Mouse (Mus musculus): ENCODE results near the gene Hist1h3h. TPM values are rescaled to one million over a fixed set of nuclear protein-coding genes. Genes with fewer than 3 reads are reported as not detected.
"Not testable (repeated sequence)": the region's sequence is repeated elsewhere in the genome, so short reads cannot be mapped to it uniquely, and the experiment has no call there.

Hist1h3h gene
- total RNA-seq (2021), result 100 to 1,000 TPM; 508 to 651 TPM
- long read RNA-seq, experiment 1, result 0 reads
- long read RNA-seq, experiment 2, result 0 reads

DNA sequence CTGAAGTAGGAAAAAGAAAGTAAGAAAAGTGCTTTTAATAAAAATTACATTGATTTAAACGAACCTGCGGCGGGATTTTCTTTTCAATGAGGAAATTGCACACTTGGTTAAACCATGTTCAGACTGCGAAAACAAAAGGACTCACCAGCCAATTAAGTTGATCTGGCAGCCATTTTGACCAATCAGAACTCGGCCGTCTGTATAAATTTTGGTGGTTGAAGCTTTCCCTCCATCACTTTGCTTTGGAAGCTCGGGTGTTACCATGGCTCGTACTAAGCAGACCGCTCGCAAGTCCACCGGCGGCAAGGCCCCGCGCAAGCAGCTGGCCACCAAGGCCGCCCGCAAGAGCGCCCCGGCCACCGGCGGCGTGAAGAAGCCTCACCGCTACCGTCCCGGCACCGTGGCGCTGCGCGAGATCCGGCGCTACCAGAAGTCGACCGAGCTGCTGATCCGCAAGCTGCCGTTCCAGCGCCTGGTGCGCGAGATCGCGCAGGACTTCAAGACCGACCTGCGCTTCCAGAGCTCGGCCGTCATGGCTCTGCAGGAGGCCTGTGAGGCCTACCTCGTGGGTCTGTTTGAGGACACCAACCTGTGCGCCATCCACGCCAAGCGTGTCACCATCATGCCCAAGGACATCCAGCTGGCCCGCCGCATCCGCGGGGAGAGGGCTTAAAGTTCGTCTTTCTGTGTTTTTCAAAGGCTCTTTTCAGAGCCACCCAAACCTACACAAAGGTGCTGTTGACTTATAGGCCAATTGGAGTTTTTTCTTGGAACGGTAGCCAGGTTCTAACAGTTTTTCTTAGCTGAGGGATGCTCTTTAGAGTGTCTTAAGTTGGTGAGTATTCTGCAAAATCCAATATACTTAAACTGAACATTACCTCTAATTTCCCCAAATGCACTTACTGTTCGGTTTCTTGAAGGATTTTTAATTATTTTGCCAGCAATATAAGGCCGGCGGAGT lies at the start of gene Hist1h3h:
TSS of gene Hist1h3h (plus strand) at position 263 of the 961 bp plus-strand sequence.
- peak; percentile 41 to 80 for DNase-seq (ENCODE audit: low spot score in 2 of 2)

DNA sequence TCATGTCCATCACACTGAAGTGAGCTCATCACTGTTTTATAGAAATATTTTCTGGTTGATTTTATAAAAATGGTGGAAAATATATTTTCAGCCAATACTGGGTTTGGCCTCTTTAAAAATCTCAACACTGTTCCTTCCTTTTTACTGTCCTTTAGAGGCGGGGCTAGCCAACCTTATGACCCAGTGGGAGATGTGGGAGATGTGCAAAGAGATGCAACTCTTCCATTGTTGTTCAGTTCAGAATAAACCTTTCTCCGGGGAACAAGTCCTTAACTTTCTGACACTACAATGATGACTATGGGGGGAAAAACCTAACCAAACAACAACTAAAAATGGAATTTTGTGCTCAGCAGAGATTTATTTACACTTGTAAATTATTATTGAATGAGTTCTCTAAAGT lies 40.2 kb upstream of the Hist1h3h start, which contains the start of gene Olfr1360:
TSS of gene Olfr1360 (minus strand) at position 101 of the 400 bp plus-strand sequence.
- no peak for DNase-seq (ENCODE audit: low spot score in 2 of 2)

DNA sequence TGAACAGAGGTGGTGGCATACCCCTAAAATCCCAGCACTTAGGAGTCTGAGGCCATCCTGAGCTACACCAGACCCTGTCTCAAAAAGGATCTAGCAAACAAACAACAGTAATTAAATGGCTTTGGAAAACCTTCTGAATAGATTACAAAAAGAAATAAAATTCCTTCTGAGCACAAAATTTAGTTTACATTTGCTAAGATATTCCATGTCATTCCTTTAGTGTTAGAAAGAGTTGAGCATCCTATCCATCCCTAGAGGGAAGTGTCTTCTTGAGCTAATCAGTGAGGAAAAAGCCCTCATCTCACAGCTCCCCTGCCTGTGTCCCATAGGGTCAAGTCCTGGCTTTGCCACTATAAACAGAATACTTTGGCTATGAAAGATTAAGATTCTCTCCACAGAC lies 19.6 kb upstream of the Hist1h3h start, which contains the start of gene Olfr1359:
TSS of gene Olfr1359 (plus strand) at position 301 of the 400 bp plus-strand sequence.
- DNase-seq (ENCODE audit: low spot score in 2 of 2), result no peak

DNA sequence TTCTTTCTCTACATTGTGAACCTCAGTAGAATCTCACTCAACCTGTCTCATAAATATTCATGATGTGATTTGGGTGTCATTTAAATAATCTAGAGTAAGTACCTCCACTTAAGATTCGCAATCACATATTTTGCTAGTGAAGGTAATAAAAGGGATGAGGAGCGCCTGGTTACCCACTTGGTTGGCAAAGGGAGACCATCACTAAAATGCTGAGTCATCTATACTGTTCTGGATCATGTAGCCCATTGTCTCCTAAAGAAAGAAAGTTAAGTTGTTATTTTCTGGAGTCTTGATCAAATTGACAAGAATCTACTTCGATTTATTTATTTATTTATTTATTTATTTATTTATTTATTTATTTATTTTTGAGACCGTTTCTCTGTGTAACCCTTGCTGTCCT lies 10.8 kb upstream of the Hist1h3h start:
- no peak for DNase-seq (ENCODE audit: low spot score in 2 of 2)

DNA sequence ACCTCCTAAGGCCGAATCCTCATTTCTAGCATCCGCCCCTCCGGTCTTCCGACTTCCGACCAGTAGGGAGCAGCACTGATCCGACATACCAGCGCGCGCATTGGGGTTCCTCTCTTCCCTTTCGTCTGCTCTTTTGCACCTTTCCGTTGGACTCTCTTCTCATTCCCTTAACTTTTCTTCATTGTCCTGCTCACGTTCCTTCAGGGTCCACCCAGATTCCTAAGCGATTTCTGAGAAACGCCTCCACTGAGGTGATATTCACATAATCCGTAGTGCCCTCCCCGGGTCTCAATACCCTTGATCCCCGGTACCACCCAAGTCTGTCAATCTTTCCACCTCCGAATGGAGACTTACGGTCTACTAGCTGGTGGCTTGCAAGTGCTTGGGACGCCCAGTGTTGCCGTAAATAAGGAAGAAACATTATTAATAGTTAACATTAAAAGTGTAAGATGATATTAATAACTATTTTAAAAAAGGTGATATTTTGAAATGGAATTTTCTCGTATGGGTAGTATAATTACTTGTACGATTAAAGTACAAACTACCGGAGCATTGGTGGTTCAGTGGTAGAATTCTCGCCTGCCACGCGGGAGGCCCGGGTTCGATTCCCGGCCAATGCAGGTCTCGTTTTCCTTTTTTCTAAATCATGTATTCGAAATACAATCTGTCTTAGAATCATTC lies 7.3 kb upstream of the Hist1h3h start:
- peak; percentile 62 to 86 for DNase-seq (ENCODE audit: low spot score in 2 of 2)

DNA sequence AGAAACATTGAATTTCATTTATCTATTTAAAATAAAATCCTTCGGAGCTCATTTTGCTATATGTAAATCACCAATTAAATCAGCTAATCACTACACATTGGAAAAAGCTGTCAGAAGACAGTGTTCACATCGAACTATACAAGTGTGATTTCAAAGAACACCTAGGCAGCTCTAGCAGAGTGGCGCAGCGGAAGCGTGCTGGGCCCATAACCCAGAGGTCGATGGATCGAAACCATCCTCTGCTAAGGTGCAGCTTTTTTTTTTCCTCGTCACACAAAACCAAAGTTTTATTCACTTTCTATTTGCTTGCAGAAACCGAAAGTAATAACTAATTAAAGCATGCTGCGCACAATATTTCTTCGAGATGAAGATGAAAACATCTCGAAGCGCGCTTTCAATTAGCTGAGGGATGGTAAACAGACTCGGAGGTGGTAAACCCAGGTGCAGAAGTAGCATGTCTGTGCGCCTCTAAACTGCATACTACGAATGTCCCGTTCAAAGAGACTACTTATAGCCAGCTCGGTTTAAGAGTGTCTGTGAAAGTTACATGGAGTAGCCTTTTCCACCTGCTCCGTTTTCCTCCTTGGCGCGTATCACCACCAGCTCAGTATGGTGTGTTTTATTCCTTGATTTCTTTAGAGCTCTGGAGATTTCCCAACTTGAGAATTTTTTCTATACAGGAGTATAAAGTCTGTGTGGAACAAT lies 6.5 kb upstream of the Hist1h3h start:
- DNase-seq (ENCODE audit: low spot score in 2 of 2), result peak; percentile 46 to 54

DNA sequence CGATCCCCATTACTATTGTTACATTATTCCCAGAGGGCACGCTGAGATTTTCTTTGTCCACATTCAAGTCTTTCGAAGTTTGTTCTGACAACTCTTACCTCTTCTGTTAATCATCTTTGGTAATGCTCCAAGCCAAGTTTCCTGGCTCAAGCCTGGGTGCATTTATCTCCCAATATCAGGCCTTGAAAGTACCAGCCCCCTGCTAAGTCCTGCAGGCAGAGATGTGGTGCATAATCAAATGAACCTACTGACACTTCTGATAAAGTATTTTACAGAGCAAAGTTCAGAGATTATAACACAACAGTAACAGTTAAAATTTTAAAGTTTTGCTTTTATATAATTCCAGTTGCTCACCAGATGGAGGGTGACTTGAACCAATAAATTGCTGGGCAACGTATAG lies 5.8 kb upstream of the Hist1h3h start:
- no peak for DNase-seq (ENCODE audit: low spot score in 2 of 2)

DNA sequence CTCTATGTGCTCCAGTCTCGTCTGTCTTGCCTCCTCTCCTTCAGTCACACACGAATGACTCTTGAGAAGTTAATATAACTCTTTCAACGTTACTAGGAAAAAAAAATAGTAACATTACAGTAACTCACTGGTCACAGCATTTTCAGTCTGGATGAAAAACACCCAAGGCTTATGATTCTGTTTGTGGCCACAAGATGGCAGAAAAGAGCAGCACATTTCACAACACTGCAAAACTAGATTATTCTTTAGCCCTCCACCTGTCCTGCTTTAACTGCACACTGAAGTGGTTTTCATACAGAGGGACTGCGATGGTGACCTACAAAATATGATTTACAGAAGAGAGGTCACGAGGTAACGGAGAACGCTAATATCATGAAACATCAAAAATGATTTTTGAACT lies 2.7 kb upstream of the Hist1h3h start:
- peak in 1 of 2 experiments; percentile 45 for DNase-seq (ENCODE audit: low spot score in 2 of 2)

DNA sequence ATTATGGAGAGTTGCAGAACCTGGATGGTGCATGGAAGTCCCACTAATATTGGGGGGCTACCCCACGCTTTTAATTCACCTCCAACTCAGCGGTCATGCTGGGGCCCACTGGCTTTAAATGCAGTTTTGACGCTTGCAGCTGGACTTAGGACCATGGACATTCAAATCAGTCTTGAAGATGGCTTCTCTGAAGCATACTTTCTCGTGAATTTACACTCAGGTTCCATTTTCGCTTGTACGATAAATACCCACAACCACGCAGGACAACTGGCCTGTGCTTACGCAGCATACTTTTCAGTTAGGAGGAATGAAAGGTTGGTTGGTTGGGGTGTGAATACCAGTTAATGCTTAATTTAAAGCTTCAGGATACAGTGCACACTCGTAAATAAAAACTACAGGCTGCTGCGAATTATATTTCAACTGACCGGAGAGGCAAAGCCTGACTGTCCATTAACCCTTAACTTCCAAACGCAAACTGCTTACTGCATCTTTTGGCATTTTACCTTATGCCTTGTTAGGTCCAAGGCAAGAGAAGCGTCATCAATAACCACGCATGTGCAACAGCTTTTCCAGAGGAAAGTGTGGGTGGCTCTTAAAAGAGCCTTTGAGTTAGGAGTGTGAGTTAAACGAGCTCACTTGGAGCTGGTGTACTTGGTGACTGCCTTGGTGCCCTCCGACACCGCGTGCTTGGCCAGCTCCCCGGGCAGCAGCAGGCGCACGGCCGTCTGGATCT lies 2.2 kb upstream of the Hist1h3h start:
- DNase-seq (ENCODE audit: low spot score in 2 of 2), result no peak

DNA sequence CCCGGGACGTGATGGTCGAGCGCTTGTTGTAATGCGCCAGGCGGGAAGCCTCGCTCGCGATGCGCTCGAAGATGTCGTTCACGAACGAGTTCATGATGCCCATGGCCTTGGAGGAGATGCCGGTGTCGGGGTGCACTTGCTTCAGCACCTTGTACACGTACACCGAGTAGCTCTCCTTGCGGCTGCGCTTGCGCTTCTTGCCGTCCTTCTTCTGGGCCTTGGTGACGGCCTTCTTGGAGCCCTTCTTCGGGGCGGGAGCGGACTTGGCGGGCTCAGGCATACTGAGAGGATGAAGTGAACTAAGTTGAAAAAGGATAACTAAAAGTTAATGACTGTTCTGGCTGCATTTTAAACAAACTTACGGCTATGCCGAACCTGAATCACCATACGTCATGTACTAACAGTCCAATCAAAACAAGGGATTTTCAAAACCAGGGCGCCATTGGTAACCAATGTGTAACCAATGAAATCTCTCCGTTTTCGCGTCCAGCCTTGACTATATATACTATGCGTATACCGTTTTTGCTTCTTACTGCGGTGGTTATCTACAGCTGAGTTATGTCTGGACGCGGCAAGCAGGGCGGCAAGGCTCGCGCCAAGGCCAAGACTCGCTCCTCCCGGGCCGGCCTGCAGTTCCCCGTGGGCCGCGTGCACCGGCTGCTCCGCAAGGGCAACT lies 1.5 kb upstream of the Hist1h3h start, which contains the start of the genes Hist1h2bl and Hist1h2ai:
TSS of gene Hist1h2bl (minus strand) at position 280 of the 676 bp plus-strand sequence.
TSS of gene Hist1h2ai (plus strand) at position 559 of the 676 bp plus-strand sequence.
- peak; percentile 27 to 70 for DNase-seq (ENCODE audit: low spot score in 2 of 2)

DNA sequence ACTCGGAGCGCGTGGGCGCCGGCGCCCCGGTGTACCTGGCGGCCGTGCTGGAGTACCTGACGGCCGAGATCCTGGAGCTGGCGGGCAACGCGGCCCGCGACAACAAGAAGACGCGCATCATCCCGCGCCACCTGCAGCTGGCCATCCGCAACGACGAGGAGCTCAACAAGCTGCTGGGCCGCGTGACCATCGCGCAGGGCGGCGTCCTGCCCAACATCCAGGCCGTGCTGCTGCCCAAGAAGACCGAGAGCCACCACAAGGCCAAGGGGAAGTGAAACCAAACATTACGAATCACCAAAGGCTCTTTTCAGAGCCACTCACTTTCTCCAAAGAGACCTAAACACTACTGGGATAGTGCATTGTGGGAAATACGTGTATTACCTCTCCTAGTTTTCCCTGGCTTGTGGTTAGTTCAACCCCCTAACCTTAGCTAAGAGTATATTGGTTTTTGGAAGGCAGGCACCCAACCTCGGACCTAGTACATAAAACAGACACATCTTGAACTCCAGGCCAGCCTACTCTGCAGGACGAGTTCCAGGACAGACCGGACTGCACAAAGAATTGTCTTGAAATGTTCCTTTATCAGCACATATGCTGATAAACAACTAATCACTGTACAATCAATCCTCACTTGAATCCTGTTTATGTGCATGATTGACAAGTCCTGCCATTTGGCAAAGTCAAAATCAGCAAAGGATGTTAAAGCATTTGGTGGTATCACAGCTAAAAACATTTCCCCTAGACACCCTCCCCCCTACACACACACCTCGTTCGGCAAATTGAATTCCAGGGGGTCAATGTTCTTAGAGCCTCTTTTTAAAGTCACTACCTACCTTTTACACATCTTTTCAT lies 693 bp upstream of the Hist1h3h start:
- not testable (repeated sequence) for DNase-seq (ENCODE audit: low spot score in 2 of 2)

DNA sequence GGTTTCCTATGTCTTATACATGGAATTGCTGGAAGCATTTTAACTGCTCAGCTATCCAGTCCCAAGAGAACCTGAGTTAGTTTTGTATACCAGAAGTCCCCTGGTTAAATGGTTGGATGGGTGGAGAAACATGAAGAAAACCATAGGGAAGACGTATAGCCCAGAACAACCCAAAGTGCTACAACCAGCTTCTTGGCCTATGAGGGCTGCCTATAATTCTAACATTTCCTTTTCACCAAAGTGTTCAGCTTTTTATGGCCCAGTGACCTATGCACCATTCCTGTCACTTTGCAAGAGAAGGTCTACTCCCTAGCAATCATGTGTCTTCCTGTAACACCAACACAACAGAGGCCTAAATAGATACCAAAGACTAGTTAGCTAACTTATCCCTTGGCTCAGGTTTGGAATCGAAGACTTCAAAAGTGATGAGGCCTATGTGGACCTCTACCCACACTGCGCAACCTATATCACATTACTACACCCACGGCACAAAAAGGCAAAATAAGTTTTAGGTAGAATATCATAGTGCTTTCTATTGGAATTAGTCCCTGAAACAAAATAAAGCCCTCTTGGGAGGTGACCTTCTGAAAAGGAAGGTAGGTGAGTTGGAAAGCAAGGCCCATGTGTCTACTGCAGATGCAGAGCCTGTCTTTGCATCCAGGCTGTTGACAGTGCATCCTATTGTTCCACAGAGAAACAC lies 1.1 kb downstream of the Hist1h3h start:
- DNase-seq (ENCODE audit: low spot score in 2 of 2), result no peak

DNA sequence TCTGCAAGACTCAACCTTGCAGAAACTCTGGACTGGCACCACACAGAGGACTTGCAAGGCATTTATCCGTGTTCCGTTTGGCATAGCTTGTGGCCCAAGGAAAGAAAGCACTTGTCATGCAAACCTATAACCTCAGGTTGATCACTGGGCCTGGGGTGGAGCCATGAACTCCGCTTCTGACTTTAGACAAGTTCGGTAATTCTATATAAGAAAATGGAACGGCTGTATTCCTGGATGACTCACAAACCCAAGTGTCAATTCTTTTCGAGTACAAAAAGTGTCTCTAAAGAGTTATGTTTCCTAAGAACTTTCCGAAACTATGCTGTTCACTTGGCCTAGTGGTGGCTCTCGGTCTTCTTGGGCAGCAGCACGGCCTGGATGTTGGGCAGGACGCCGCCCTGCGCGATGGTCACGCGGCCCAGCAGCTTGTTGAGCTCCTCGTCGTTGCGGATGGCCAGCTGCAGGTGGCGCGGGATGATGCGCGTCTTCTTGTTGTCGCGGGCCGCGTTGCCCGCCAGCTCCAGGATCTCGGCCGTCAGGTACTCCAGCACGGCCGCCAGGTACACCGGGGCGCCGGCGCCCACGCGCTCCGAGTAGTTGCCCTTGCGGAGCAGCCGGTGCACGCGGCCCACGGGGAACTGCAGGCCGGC lies 3.8 kb downstream of the Hist1h3h start:
- not testable (repeated sequence) for DNase-seq (ENCODE audit: low spot score in 2 of 2)

DNA sequence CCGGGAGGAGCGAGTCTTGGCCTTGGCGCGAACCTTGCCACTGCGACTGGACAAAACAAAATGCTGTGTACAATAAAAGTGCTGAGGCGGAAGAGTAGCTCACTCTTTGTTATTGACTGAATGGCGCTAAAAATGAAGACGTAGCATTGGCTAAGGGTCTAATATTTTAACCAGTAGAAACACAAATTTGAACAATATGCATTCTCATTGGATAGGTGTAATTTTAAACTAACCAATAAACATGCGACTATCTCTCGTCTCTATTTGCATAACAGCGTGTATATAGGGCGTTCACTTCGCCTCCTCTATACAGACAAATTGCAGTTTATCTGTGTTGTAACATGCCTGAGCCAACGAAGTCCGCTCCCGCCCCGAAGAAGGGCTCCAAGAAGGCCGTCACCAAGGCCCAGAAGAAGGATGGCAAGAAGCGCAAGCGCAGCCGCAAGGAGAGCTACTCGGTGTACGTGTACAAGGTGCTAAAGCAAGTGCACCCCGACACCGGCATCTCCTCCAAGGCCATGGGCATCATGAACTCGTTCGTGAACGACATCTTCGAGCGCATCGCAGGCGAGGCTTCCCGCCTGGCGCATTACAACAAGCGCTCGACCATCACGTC lies 4.4 kb downstream of the Hist1h3h start, which contains the start of gene Hist1h2bm:
TSS of gene Hist1h2bm (plus strand) at position 288 of the 616 bp plus-strand sequence.
- DNase-seq (ENCODE audit: low spot score in 2 of 2), result peak in 1 of 2 experiments; percentile 40

DNA sequence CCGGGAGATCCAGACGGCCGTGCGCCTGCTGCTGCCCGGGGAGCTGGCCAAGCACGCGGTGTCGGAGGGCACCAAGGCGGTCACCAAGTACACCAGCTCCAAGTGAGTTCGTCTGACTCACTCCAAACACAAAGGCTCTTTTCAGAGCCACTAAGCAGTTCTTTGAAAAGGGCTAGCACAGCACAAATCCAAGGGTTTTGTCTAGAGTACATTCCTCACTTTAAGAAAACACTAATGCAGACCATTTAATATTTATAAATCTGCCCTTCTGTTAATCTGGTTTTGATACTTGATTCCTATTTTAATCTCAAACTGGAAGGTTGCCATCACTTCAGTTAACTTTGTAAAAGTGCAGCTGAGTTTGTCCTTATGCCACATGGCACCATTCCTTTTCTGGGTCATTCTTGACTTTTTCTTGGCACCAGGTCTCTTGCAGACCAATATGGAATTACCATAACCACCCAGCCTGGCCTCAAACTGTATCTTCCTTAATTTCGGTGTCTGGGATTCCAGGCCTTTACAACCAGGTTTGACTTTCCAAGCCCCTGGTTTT lies 5.0 kb downstream of the Hist1h3h start:
- no peak for DNase-seq (ENCODE audit: low spot score in 2 of 2)

DNA sequence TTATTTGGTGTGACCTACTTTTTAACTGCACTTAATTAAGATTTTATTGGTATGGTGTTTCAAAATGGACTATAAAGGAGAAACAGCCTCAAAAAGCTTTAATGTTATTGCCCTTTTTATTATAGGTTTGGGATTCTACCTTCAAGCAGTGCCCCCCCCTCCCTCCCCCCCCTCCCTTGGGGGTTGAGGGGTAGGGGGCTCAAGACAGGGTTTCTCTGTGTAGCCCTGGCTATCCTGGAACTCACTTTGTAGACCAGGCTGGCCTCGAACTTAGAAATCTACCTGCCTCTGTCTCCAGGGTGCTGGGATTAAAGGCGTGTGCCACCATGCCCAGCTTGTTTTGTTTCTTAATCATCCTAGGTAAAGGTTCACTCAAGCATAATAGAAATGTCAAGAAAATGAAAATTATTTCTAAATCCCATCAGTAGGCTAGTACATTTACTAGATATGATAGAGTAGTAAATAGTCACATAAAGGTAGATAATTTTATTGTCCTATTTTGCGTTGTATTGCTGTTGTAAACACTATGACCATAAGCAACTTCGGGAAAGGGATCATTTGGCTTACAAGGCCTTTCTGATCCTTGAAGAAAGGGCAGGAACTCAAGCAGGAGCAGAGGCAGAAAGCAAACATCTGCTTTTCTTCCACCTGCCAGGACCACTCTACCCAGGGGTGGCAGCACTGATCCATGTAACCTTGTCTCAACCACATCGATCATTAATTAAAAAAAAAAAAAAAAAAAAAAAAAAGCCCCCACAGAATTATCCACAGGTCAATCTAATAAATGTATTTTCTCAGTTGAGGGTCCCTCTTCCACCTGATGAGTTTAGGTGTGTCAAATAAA lies 5.8 kb downstream of the Hist1h3h start:
- no peak for DNase-seq (ENCODE audit: low spot score in 2 of 2)

Data from gastrocnemius, postnatal 4 days (tissue).